Mouse (Mus musculus) B cell, adult 2 months (primary cell): ENCODE measurements around the gene Mybpc3.
"Not testable (repeated sequence)": the region's sequence is repeated elsewhere in the genome, so short reads cannot be mapped to it uniquely, and the experiment has no call there.

Experiments
- DNase-seq, 2 experiments: peaks; one replicate each; pipeline ENCODE4 v3.0.0; 2022

Mybpc3 gene

DNA sequence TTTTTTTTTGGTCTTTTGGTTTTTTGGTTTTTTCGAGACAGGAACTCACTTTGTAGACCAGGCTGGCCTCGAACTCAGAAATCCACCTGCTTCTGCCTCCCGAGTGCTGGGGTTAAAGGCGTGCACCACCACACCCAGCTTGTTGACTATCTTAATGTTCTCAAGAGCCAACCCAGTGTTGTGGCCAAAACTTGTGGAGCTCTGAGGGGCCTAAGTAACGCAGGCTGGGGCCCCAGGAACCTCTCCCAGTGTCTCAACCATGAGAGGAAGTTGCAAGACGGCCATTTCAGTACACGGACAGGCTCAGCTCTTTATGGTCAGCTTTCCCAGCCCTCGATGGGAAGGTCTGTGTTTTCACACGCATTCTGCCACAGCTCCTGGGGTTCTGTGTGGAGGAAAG lies 29.0 kb upstream of the Mybpc3 start:
- no peak for DNase-seq

DNA sequence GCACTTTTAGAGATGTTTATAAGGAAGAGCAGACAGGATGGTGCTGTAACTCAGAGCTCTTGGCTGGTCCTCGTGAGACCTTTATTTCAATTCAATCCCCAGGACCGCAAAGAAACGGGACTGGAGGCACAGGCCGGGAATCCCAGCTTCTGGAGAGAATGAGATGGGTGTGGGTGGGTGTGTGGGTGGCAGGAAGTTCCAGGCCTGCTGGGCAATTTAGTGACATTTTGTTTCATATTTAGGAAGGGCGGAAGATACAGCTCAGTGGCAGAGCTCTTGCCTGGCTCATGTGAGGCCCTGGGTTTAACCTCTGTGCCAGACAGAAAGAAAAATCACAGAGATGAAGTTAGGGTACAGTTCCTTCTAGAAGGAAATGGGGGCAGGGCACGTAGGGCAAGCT lies 27.7 kb upstream of the Mybpc3 start:
- no peak for DNase-seq

DNA sequence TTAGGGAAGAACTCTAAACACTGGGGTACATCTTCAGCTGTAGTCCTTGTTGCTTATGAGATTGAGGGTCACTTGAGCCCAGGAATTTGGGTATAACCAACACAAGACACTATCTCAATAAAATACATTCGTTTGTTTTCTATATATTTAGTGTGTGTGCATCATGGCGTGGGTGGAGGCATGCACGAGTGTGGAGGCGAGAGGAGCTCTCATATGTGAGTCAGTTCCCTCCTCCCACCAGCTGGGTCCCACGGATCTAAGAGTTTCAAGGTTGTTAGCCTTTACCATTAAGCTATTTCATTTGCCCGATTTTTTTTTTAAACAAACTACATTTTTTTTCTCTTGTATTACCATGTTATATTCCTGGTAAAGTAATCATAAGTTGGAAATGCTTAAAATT lies 27.1 kb upstream of the Mybpc3 start:
- no peak for DNase-seq

DNA sequence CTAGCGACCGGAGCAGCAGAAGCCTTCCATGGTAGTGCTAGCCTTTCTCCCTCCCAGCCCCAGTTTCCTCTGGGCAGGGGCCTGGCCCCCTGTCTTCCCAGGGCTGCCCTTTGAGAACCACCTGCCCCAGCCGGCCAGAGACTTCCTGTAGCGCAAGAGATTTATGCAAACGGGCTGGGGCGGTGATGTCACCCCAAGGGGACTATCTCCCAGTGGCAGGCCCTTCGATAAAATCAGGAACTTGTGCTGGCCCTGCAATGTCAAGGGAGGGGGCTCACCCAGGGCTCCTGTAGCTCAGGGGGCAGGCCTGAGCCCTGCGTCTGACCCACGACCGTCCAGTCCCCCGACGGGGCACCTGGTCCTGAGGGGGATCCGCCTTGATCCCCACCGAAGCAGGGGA lies 21.4 kb upstream of the Mybpc3 start:
- DNase-seq, result peak; percentile 83 to 85

DNA sequence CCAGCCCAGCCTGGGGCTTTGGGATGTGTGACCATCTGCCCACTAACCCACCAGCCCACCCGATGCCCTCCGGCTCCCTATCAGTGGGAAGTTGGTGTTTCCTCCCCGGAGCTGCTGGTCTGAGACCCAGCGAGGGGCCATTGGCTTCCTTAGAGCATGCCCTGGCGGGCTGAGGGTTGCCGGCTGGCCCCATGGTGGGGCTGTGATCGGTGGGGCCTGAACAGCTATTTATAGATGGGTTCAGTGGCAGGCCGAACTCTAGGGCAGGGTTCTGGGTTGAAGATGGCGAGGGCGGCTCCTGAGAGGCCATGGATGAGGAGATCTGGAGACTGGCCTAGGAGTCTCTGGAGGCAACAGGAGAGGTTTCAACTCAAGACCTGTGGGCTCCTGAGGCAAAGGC lies 20.9 kb upstream of the Mybpc3 start:
- DNase-seq, result peak; percentile 59 to 60

DNA sequence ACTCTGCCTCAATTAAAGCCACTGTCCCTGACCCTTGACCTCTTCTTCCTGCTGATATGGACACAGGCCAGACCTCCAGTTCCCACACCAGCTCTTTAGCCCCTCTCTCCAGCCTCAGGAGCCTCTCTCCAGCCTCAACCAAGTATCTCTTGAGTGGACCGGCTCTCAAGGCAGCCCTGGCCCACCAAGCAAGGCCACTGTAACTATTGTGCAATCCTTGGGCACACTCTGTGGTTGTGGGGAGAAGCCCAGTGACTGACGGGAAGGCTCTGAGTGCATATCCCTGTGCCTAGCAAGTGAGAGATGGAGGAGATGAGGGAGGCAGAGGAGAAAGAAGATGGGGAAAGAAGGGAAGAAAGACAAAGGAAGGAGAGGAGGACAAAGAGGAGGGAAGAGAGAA lies 19.8 kb upstream of the Mybpc3 start:
- DNase-seq, result no peak

DNA sequence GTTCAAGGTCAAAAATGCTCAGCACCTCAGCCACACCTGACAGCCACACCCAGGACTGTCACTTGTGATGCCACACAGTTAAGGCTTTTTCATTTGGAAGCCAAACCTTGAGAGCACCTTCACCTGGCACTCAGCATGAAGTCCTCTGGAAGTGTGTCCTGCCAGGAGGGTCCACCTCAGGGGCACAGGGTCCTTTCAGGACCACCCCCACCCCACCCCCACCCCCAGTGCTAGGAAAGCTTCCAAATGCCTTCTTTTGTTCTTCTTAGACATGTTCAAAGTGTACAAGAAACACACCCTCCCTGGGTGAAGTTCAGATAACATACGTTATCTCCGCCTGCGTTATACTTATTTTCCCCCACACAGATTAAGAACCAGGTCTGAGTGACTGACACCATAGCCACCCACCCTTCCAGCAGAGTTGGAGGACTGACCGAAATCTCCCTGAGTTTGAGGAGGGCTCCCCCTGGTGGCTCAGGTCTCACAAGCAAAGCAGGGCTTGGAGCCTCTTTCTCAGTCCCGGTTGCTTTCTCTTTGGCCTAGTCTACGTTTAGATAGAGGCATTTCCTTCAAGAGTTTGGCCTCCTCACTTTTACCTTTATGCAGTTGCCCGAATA lies 16.7 kb upstream of the Mybpc3 start:
- peak; percentile 96 to 97 for DNase-seq

DNA sequence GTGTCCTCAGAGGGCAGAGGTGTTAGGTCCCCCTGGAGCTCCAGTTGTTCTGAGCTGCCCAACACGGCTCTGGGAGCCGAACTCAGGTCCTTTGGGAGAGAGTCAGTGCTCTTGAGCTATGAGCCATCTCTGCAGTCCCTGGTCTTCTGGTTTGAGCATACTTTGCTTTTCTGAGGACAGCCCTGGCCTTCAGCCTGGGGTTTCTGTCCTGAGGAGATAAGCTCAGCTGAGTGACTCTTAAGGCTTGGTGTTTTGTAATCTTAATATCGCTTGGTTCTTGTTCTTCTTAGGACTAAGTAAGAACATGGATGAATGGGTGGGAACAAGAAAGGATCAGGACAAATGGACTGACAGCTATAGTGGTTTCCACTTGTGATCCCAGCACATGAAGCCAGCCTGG lies 9.8 kb upstream of the Mybpc3 start:
- DNase-seq, result no peak

DNA sequence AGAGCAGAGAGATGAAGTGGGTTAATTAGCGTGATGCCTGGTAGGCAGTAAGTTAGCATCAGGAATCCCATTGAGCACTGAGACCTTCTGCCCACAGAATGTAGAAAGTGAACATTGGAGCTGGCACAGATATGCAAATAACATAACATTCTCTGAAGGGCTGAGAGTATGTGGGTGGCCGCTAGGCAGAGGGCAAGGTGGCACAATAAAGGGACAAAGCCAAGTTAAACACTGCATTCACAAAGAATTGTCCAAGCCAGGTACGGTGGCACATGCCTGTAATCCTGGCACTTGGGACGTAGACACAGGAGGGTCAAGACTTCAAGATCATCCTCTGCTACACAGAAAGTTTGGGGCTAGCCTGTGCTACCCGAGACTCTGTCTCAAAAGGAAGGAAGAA lies 8.7 kb upstream of the Mybpc3 start:
- no peak for DNase-seq

DNA sequence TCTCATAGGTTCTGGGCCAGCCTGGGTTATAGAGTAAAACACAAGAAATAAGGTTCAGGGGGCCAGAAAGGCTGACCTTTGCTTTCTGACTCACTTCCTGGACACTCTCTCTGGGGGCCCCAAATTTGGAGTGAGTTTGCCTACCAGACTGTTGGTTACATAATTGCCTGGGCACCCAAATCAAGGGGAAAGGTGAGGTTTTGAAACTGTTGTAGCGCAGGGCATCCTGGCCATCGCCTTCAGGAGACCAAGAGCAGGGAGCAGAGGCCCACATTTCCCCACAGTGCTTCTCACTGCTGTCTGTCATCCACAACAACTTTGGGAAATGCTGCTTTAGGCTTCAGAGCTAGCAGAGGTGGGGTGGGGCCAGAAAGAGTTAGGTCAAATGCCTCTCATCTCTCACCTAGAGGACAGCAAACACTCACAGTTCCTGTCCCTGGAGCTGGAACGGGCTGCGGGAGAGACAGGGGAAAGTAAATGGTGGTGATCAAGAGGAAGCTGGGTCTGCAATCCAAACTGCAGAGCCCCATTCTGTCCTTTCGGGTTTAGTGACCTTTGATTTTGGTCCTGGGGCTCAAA lies 8.0 kb upstream of the Mybpc3 start:
- no peak for DNase-seq

DNA sequence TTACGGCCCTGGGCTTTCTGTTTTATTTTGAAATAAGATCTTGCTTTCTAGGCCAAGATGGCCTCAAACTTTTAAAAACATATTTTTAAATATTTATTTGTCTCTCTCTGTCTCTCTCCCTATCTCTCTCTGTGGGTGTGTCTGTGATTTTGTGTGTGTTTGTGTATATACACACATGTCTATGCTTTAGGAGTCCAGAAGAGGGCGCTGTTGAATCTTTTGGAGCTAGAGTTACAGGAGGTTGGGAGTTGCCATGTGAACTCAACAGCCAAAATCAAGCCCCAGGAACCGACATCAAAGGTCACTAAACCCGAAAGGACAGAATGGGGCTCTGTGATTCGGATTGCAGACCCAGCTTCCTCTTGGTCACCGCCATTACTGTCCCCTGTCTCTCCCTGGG lies 7.5 kb upstream of the Mybpc3 start:
- DNase-seq, result no peak

DNA sequence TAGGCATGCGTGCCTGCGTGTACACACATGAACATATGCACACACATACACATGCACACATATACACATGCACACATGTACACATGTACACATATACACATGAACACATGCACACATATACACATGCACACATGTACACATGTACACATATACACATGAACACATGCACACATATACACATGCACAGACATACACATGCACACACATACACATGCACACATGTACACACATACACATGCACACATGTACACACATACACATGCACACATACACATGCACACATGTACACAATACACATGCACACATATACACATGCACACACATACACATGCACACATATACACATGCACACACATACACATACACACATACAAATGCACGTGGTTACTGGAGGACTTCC lies 6.1 kb upstream of the Mybpc3 start:
- DNase-seq, result not testable (repeated sequence)

DNA sequence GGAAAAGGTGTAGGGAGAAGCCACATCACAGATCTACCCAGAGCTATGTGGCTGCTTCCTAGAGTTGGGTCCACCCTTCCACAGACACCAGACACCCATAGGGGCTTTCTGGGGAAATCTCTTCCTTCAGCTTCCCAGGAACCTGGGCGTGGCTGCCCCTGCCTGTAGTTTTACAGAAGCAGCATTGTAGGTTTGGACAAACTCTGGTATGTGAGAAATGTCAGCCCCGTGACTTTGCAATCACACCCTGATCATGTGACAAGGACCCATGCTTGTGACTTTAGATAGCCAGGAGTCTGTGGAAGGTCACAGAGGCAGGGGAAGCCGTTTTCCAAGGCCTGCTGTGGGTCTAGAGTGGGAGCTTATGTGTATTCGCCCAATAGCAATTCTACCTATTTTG lies 5.5 kb upstream of the Mybpc3 start:
- no peak for DNase-seq

DNA sequence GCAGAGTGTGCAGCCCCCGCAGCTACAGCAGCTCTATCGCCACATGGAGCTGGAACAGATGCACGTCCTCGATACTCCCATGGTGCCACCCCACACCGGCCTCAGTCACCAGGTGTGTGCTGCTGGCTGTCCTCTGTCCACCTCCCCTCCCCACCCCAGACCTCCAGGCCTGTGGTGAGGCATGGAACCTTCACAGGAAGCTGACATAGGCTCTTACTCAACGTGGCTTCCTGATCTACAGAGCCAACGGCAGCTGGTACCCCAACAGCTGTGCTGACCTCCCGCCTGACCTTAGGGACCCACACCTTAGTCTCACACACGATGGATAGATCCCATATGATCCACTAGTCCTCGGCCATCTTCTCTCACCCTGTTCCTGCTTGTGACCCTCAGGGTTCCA lies 4.6 kb upstream of the Mybpc3 start:
- no peak for DNase-seq

DNA sequence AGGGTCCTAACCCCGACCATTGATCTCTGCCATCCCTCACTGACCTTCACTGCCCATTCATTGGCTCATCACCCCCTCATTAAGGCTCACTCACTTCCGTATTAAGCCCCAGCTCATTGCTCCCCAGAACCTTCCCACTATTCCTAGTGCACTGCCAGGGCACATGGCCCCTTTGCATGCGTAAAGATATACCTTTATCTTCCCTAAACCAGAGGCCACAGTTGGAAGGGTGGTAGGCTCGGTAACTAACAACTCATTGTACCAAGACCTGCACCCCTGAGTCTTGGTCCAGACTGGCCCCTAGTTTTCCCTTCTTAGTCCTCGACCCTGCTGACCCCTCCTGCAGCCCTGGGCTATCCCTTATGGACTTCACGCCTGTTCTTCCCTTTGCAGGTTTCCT lies 4.1 kb upstream of the Mybpc3 start:
- no peak for DNase-seq

DNA sequence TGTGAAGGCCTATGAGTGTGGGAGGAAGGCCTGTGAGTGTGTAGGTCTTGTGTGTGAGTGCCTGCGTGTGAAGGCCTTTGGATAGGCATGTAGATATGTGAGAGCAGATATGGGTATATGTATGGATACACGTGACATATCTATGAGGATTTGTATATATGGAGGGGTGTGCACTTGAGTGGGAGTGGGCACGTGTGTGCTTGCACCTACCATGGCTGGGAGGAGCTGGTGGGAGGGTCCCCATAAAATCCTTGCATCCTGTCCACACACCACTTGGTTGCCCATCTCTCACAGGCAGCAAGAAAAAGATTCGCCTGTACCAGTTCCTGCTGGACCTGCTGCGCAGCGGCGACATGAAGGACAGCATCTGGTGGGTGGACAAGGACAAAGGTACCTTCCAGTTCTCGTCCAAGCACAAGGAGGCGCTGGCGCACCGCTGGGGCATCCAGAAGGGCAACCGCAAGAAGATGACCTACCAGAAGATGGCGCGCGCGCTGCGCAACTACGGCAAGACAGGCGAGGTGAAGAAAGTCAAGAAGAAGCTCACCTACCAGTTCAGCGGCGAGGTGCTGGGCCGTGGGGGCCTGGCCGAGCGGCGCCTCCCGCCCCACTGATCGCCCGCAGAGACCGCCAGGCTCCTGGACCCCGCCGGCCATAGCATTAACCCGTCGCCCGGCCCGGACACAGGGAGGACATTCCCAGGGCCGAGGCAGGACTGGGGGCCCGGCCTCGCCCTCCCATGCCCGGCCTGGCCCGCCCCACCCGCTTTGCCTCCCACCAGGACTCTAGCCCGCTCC lies 3.0 kb upstream of the Mybpc3 start:
- peak; percentile 48 to 52 for DNase-seq

DNA sequence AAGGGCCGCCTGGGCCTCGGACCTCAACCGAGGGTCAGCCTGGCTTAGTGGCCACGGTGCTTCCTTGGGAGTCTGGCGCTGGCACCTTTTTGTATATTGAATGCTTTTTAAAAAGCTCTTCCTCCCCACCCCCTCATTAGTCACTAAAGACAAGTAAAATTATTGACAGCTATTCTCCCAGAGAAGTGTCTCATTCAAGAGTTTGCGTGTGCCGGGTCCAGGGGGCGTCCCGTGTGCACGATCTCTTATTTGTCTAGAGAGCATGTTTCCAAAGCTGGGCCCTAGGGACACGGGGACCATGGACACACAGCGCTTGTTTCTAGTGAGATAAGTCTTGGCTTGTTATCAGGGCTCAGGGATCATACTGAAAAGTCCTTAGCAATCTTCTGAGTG lies 2.4 kb upstream of the Mybpc3 start:
- no peak for DNase-seq

DNA sequence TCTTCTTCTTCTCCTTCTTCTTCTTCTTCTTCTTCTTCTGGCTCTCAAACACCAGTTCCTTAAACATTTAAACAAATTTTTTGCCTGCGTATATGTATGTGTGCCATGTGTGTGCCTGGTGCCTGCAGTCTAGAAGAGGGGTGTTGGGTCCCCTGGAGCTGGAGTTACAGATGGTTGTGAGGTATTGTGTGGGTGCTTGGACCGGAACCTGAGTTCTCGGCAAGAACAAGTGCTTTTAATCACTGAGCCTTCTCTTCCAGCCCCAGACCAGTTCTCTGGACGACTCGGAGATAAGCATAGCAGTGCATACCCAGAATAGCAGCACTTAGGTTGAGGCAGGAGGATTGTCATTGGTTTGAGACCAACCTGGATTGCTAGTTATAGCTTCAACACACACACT lies 1.1 kb upstream of the Mybpc3 start:
- DNase-seq, result no peak

DNA sequence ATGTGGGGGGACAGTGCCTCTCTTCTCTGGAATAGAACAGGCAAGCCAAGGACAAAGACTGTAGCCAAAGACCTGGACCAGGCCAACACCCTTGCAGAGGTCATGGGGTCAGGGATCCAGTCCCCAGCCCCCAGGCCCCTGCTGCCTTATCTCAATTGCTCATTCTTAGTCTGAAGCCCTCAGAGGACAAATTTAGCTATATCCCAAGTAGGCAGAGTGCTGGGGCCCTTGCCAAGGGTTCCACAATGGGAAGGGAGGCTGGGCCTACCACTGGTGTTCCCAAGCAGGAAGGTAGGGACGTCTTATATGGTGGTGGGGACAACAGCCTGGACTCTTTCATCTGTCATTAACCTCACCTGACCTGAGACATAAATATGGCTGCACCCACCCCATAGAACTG lies 703 bp downstream of the Mybpc3 start:
- no peak for DNase-seq

DNA sequence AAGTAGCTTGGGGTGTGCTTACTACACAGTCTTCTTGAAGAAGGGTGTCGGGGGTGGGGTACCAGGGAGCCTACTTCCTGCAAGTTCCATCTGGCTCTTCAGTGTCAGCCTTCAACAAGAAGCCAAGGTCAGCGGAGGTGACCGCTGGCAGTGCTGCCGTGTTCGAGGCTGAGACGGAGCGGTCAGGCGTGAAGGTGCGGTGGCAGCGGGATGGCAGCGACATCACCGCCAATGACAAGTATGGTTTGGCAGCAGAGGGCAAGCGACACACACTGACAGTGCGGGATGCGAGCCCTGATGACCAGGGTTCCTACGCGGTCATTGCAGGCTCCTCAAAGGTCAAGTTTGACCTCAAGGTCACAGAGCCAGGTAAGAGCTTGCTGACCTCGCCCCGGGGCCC lies 1.1 kb downstream of the Mybpc3 start:
- DNase-seq, result no peak

DNA sequence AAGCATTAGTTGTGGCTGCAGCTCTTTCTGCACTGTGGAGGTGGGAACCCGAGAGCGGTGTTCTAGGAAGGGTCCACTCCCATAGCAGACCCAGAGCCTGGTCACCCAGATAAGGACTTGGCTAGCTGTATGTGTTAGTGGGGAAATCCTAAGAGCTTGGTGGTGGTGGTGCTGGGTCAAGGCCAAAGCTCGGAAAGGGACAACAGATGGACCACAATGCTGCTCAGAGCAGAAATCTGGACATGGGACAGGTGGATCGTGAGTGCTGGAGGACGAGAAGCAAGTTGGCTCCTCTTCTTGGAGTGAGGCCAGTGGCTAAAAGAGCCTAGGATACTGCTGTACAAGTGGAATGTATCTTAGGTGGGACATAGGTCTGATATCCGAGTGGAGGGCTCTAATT lies 1.6 kb downstream of the Mybpc3 start:
- no peak for DNase-seq

DNA sequence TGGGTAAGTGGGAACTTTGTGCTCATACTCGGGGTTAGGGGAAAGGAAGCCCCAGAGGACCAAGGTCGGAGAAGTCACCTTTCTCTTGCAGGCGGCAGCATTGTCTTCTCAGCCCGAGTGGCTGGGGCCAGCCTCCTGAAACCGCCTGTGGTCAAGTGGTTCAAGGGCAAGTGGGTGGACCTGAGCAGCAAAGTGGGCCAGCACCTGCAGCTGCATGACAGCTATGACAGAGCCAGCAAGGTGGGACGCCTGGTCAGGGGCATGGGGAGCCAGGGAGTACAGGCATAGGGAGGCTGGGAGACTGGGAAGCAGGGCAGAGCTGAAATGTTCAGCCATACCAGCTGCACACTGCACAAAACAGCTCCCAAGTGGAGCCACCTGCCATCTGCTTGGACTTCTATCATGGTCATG lies 2.3 kb downstream of the Mybpc3 start:
- no peak for DNase-seq

DNA sequence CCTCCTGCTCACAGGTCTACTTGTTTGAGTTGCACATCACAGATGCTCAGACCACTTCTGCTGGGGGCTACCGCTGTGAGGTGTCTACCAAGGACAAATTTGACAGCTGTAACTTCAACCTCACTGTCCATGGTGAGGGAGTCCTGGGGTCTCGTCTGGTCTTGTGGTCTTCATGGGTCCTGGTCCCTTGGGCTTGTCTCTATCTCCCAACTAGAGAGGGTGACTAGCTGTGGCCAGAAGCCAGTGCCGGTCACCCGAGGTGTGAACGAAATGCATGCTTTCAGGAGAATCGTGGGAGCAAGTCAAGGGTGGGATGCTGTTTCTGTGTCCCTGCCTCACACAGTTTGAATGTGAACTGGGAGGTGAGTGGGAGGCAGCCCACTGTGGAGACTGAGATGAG lies 3.1 kb downstream of the Mybpc3 start:
- DNase-seq, result no peak

DNA sequence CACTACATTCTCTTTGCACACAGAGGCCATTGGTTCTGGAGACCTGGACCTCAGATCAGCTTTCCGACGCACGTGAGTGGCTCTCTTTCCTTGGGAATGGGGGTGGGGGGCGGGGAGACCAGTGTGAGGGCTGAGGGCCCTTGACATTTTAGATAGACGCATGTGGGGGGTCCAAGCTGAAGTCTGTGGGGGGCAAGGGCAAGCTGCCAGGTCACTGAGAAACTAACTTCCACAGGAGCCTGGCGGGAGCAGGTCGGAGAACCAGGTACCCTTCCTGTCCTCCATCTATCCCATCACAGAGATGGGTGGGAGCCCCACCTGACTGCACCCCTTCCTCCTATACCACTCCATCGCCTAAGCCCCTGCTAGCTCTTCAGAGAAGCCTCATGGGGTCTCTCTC lies 3.6 kb downstream of the Mybpc3 start:
- no peak for DNase-seq

DNA sequence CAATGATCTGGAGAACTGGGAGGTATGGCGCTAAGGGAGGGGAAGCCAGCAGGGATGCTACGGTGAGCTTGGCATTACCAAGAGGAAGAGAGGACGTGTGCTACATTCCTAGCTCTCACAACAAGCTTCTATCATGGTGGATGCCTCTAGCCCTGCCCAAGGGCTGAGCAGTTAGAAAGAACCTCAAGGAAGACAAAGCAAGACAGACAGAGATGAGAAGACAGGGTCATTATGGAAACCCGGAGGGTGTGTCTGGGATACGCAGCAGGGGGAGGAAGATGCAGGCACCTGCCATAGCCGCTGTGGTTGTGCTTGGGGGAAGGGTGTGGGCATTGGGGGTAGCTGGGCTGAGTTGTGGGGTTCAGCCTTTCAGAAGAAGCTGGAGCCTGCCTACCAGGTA lies 5.6 kb downstream of the Mybpc3 start:
- no peak for DNase-seq
